Mouse (Mus musculus) CH12.LX (cell line): ENCODE results near the gene Rab8a.

ENCODE experiments used
- CTCF ChIP-seq, 2 experiments: IDR thresholded peaks in 1 of 2; conservative IDR thresholded peaks in 1 of 2; 2 replicates each; pipeline ENCODE4 v1.5.1; 2011 to 2012; ENCODE audit warnings: low read depth in 2 of 2, low read length in 2 of 2, improper control_type of control experiment in 1 of 2, inconsistent platforms in 1 of 2, mild to moderate bottlenecking in 1 of 2, moderate library complexity in 1 of 2
- MAX ChIP-seq: IDR thresholded peaks from 2 replicates; pipeline ENCODE4 v1.6.1; 2011; ENCODE audit warnings: low read length, improper control_type of control experiment
- TCF12 ChIP-seq: IDR thresholded peaks from 2 replicates; pipeline ENCODE4 v1.6.1; 2014; ENCODE audit warnings: low read depth, mild to moderate bottlenecking, inconsistent platforms, low read length, improper control_type of control experiment

GRCm38 (mm10) chr8:72212751-72213150, 51.8 kb downstream of the Rab8a start, which contains the start of gene Cib3:
- no peak for TF ChIP-seq CTCF (conservative IDR thresholded peaks at IDR 0.05 in 1 of 2, IDR thresholded peaks at IDR 0.05 in 1 of 2; ENCODE audit: low read depth in 2 of 2, low read length in 2 of 2)
- TF ChIP-seq MAX: no peak
- no peak for TF ChIP-seq TCF12
